Mouse (Mus musculus) liver, embryonic 13.5 days (tissue): ENCODE measurements around the gene Drp2. TPM values are rescaled to one million over a fixed set of nuclear protein-coding genes. Genes with fewer than 3 reads are reported as not detected.
A peak's percentile ranks its signal among the peaks of the same experiment; 100 is the strongest.

Source experiments
- ATAC-seq: fragments of 200-750 bp; cut with Nextera tagmentation; 2 replicates; pipeline ENCODE4 v1.8.0; 2017; ENCODE audit warnings: low read depth, mild to moderate bottlenecking, moderate number of reproducible peaks, moderate library complexity
- DNase-seq: peaks from one replicate; pipeline ENCODE4 v3.0.0; 2022
- H3K27ac ChIP-seq: fragments of 300-500 bp; sonication (generic); 2 replicates; pipeline ENCODE4 v1.5.1; 2015; ENCODE audit warnings: moderate library complexity, mild to moderate bottlenecking, inconsistent platforms
- H3K27me3 ChIP-seq: fragments of 300-500 bp; sonication (generic); 2 replicates; pipeline ENCODE4 v1.6.1; 2015; ENCODE audit warnings: mild to moderate bottlenecking, inconsistent platforms
- H3K36me3 ChIP-seq: fragments of 300-500 bp; sonication (generic); 2 replicates; pipeline ENCODE4 v1.6.1; 2015; ENCODE audit warnings: mild to moderate bottlenecking, inconsistent platforms
- H3K4me1 ChIP-seq: fragments of 300-500 bp; sonication (generic); replicated peaks from 2 replicates; pipeline ENCODE4 v1.6.1; 2015; ENCODE audit warnings: inconsistent platforms
- H3K4me2 ChIP-seq: fragments of 300-500 bp; sonication (generic); 2 replicates; pipeline ENCODE4 v1.6.1; 2015; ENCODE audit warnings: inconsistent platforms, mild to moderate bottlenecking, moderate library complexity
- H3K4me3 ChIP-seq: fragments of 300-500 bp; sonication (generic); replicated peaks from 2 replicates; pipeline ENCODE4 v1.5.1; 2015; ENCODE audit warnings: mild to moderate bottlenecking, inconsistent platforms
- H3K9ac ChIP-seq: fragments of 300-500 bp; sonication (generic); 2 replicates; pipeline ENCODE4 v1.6.1; 2015; ENCODE audit warnings: mild to moderate bottlenecking, inconsistent platforms
- H3K9me3 ChIP-seq: fragments of 300-500 bp; sonication (generic); replicated peaks from 2 replicates; pipeline ENCODE4 v1.6.1; 2016; ENCODE audit warnings: inconsistent platforms
- WGBS: fragments of 180-500 bp; shearing (Covaris S2); methylation state at CpG from one replicate; pipeline ENCODE4 v1.1.7; 2015; ENCODE audit not compliant: insufficient replicate concordance; 5-methylcytosine and 5-hydroxymethylcytosine counted together
- polyA plus RNA-seq: library from polyadenylated mRNA; unstranded; fragments of >200 nt; fragmentation: Nextera tagmentation; extraction: Ambion mirVana; gene quantifications from 2 replicates; pipeline ENCODE4 v1.2.1, GENCODE M21; 2015

Drp2 gene
- polyA plus RNA-seq, result 0.07 and 0.20 TPM in 2 replicates

DNA sequence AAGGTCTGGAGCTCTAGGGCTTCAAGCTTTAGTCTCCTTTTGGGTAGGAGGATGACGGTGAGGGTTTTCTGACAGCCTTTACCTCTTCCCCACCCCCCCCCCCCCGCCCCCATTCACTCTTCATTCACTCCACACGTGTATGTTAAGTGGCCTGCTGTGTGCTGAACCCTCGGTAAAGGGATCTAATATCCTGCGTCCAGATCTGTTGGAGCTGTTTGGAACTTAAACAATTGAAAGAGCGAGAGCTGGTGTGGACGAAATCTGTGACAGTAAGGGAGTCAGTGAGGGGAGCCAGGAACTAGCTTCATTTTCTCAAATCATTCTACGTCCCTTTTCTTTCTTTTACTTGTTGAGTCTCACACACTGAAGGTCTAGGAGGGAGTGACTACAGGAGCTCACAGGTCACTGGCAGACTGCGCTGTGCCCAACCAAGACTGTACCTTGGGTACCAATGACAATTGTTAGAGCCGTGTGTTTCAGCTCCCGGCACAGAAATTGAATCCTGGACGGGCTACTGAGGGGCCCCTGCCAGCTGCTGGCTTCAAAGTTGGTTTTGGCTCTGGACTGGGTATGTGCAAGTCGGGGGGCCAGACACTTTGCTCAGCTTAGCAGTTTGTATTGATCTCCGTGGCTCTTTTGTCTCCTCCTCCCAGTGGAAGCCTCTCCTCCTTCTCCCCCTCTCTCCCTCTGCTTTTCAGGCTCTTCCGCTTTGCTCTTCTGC is at the start of gene Drp2:
Gene Drp2, plus strand, starts transcription at position 689 of the 721 bp plus-strand sequence.
- no peak for ATAC-seq
- H3K9me3 ChIP-seq, result no peaks in the 10 kb centered on the region
- no peak for DNase-seq
- no peak within 1 kb of the TSS for H3K9ac ChIP-seq
- no peak within 1 kb of the TSS for H3K27ac ChIP-seq
- H3K4me2 ChIP-seq, result peak within 1 kb of the TSS; percentile 37
- no peaks in the 10 kb centered on the region for H3K36me3 ChIP-seq
- 40% methylated on average over 14 of the region's 15 CpGs for WGBS
- no peaks in the 10 kb centered on the region; the same call in 1 of the 2 replicates for H3K27me3 ChIP-seq
- peak within 1 kb of the TSS; percentile 12; the same call in 1 of the 2 replicates for H3K4me3 ChIP-seq
- no peaks in the 10 kb centered on the region for H3K4me1 ChIP-seq

DNA sequence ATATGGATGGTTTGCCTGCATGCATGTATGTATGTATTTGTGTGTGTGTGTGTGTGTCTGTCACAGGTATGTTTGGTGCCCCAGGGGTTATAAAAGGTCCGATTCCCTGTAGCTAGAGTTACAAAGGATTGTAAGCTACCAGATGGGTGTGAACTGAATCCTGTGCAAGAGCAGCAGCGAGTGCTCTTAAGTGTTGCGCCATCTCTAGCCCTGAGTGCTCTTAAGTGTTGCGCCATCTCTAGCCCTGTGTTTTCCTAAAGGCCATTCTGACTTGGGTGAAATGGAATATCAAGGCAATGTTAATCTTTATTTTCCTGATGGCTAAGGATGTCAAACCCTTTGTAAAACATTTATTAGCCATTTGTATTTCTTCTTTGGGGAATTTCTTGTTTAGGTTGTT is 45.0 kb upstream of the Drp2 start:
- Histone ChIP-seq H3K4me3 (no peak overlapping the region), H3K27me3 (no peaks in the 10 kb centered on the region), H3K9me3 (no peaks in the 10 kb centered on the region), H3K36me3 (peaks cover 14% of the 10 kb centered on the region), H3K9ac (no peak overlapping the region), H3K4me2 (no peak overlapping the region), H3K4me1 (no peaks in the 10 kb centered on the region), H3K27ac (no peak overlapping the region)
- no peak for DNase-seq
- no peak for ATAC-seq
- 71% methylated on average over 4 of the region's 4 CpGs for WGBS

DNA sequence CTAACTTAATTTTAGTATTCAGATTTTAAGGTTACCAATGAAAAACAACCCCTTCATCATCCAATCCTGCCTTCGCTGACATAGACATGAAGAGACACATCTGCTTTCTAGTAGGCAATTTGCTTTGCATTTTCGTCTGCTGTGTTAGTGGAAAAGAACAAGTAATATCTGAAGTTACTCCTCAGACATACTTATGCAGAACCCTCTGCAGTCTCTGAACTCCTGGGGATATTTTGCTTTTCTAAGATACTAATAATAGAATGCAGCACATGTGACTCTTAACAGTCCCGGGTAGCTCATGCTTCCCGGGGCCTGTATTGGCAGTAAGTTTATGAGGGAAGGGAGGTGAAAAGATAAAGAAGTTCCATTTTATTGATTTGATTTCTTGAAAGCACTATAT is 42.2 kb upstream of the Drp2 start:
- ATAC-seq, result no peak
- Histone ChIP-seq H3K4me2 (no peak overlapping the region), H3K4me3 (no peak overlapping the region), H3K27me3 (no peaks in the 10 kb centered on the region), H3K27ac (no peak overlapping the region), H3K9ac (no peak overlapping the region), H3K36me3 (peaks cover 14% of the 10 kb centered on the region), H3K9me3 (no peaks in the 10 kb centered on the region), H3K4me1 (no peaks in the 10 kb centered on the region)
- whole genome bisulfite sequencing, result 84% methylated on average over 4 of the region's 4 CpGs
- DNase-seq, result no peak

DNA sequence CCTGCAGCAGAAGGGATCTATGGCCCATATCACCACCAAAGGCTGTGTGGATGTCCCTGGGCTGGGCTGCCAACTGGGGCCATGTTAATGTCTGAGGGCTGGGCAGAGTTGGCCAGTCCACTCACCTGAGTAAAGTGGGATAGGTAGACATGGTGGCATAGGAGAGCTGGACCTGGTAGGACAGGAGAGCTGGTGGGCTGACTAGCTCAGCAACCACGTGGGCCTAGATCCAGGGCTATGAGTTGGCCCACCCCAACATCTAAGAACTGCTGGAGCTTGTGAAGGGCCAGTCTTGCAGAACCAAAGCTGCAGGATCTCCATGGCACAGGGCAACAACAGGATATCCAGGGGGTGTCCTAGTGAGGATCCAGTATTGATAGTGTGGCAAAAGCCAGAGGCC is 38.9 kb upstream of the Drp2 start:
- Histone ChIP-seq H3K36me3 (peaks cover 14% of the 10 kb centered on the region), H3K4me3 (no peak overlapping the region), H3K9me3 (no peaks in the 10 kb centered on the region), H3K4me1 (no peaks in the 10 kb centered on the region), H3K9ac (no peak overlapping the region), H3K27ac (no peak overlapping the region), H3K27me3 (no peaks in the 10 kb centered on the region), H3K4me2 (no peak overlapping the region)
- DNase-seq, result no peak
- ATAC-seq, result no peak
- 61% methylated on average over 1 of the region's 1 CpGs for WGBS

DNA sequence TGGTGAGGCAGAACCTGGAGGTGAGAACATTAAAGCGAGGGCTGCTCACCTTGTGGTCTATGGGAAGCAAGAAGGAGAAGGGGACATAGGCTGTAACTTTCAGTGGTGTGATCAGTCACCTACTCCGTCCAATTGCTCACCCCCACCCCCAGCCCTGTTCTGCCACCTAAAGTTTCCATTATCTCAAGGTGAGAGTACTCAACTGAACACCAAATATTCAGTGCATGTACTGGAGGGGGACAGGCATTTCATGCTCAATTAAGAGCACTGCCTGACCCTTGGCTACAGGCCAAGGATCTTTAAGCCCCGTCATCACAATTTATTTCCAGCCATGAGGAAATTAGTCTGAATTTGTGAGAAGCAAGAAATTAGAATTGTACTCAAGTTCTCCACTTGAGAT is 37.8 kb upstream of the Drp2 start:
- no peak for DNase-seq
- no peaks in the 10 kb centered on the region for H3K9me3 ChIP-seq
- H3K27me3 ChIP-seq, result no peaks in the 10 kb centered on the region
- no peak overlapping the region for H3K27ac ChIP-seq
- H3K9ac ChIP-seq, result no peak overlapping the region
- no peak overlapping the region for H3K4me2 ChIP-seq
- ATAC-seq, result no peak
- H3K36me3 ChIP-seq, result peaks cover 14% of the 10 kb centered on the region
- no peak overlapping the region for H3K4me3 ChIP-seq
- 72% methylated on average over 3 of the region's 3 CpGs for WGBS
- no peaks in the 10 kb centered on the region for H3K4me1 ChIP-seq

DNA sequence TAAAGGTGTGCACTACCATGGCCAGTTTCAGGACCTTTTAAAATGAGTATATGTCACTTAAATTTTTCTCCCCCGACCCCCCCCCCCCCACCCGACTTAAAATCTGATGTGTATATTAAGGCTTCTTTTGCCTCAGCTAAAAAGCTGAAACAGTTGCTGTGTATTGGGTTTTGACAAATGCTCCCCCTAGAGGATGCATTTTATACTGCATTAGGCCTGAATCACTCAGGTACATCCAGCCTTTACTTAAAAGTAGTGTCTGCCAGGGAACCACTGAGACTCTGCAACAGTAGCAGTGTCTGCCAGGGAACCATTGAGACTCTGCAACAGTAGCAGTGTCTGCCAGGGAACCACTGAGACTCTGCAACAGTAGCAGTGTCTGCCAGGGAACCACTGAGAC is 33.1 kb upstream of the Drp2 start:
- no peaks in the 10 kb centered on the region for H3K27me3 ChIP-seq
- WGBS, result 7% methylated on average over 2 of the region's 2 CpGs
- no peak overlapping the region for H3K4me2 ChIP-seq
- DNase-seq (no peak), ATAC-seq (no peak)
- H3K27ac ChIP-seq, result no peak overlapping the region
- no peak overlapping the region for H3K9ac ChIP-seq
- H3K4me3 ChIP-seq, result no peak overlapping the region
- H3K4me1 ChIP-seq, result no peaks in the 10 kb centered on the region
- no peaks in the 10 kb centered on the region for H3K9me3 ChIP-seq
- H3K36me3 ChIP-seq, result no peaks in the 10 kb centered on the region

DNA sequence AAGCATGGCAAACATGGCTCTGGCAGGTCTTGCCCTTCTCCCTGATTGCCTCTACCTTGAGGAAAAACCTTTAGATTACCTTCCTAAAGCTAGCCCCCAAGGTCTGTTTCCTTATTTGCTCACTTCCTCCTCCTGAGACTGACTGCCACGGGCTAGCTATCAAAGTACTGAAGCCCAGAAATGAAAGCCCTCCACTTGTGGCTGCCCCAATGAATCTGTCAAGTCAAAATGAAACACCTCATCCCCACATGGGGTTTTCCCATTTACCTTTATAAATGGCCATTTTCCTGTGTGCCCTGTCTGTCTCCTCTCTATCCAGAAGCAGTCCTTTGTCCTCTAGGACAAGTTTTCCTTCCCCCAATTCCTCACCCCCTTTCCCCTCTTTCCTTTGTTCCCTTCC is 30.2 kb upstream of the Drp2 start:
- no peak overlapping the region for H3K27ac ChIP-seq
- no peak overlapping the region for H3K9ac ChIP-seq
- H3K4me3 ChIP-seq, result no peak overlapping the region
- WGBS, result 21% methylated on average over 1 of the region's 1 CpGs
- no peaks in the 10 kb centered on the region for H3K36me3 ChIP-seq
- H3K9me3 ChIP-seq, result no peaks in the 10 kb centered on the region
- H3K27me3 ChIP-seq, result no peaks in the 10 kb centered on the region
- DNase-seq, result no peak
- no peak overlapping the region for H3K4me2 ChIP-seq
- H3K4me1 ChIP-seq, result no peaks in the 10 kb centered on the region
- no peak for ATAC-seq

DNA sequence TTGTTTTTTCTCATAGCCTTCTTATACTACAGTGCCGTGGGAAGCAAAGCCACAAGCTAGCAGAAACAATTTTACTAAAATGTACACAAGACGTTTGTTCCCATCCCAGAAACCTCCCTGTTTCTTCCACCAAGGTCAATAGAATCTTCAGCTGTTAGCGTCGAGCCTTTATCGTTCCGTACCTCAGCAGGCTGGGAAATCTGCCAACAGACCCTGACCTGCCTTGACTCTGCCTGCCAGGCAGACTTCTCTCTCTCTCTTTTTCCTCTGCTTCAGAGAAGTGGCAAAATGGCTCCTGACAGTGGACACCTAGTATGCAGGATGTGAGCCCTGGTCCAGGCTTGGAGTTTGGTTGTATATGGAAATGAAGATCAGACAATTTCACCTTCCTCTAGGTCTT is 19.5 kb upstream of the Drp2 start:
- DNase-seq (no peak), ATAC-seq (no peak)
- no peaks in the 10 kb centered on the region for H3K36me3 ChIP-seq
- H3K4me3 ChIP-seq, result no peak overlapping the region
- H3K4me1 ChIP-seq, result no peaks in the 10 kb centered on the region
- H3K4me2 ChIP-seq, result no peak overlapping the region
- no peak overlapping the region for H3K9ac ChIP-seq
- H3K9me3 ChIP-seq, result no peaks in the 10 kb centered on the region
- 63% methylated on average over 6 of the region's 6 CpGs for WGBS
- H3K27ac ChIP-seq, result no peak overlapping the region
- H3K27me3 ChIP-seq, result no peaks in the 10 kb centered on the region

DNA sequence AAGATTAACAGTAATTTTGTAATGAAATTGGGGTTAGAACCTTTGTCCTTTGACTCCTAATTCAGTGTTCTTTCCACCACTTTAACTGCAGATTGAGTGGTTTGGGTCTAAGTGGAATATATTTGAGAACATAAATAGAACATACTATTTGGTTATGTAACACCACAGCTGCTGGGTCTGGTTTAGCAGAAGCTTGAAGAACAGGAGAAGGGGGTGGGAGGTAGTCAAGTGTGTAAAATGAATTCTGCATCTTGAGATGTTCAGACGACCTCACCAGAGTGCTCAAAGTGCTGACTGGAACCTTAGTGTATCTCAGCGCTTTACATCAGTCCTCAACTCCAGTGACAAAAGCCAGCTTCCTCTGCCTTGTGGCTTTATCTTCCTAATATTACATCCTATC is 5.4 kb upstream of the Drp2 start:
- Histone ChIP-seq H3K4me2 (no peak overlapping the region), H3K9me3 (no peaks in the 10 kb centered on the region), H3K27ac (no peak overlapping the region), H3K9ac (no peak overlapping the region), H3K4me3 (no peak overlapping the region), H3K27me3 (no peaks in the 10 kb centered on the region), H3K36me3 (no peaks in the 10 kb centered on the region), H3K4me1 (no peaks in the 10 kb centered on the region)
- WGBS, result 59% methylated on average over 2 of the region's 2 CpGs
- ATAC-seq, result no peak
- DNase-seq, result no peak

DNA sequence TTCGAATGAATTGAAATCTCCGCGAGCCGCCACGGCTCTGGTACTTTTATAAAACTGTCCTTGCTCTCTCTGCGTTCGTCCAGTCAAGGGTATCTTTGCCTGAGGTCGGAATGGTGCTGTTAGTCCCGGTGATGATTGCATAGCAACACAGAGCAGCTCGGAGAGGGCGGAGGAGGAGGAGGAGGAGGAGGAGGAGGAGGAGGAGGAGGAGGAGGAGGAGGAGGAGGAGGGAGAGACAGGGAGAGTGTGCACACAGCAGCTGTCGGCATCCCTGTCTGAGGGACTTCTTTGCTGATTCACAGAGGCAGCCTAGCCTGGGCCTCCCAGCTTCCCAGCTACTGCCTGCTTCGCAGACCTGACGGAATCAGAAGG is 219 bp downstream of the Drp2 start:
- Histone ChIP-seq H3K9ac (no peak overlapping the region), H3K4me2 (peak overlapping the region; percentile 37), H3K36me3 (no peaks in the 10 kb centered on the region), H3K9me3 (no peaks in the 10 kb centered on the region), H3K4me1 (no peaks in the 10 kb centered on the region), H3K27me3 (no peaks in the 10 kb centered on the region; the same call in 1 of the 2 replicates), H3K4me3 (peak overlapping the region; percentile 12; the same call in 1 of the 2 replicates), H3K27ac (no peak overlapping the region)
- ATAC-seq (no peak), DNase-seq (no peak)
- WGBS, result 42% methylated on average over 12 of the region's 14 CpGs

DNA sequence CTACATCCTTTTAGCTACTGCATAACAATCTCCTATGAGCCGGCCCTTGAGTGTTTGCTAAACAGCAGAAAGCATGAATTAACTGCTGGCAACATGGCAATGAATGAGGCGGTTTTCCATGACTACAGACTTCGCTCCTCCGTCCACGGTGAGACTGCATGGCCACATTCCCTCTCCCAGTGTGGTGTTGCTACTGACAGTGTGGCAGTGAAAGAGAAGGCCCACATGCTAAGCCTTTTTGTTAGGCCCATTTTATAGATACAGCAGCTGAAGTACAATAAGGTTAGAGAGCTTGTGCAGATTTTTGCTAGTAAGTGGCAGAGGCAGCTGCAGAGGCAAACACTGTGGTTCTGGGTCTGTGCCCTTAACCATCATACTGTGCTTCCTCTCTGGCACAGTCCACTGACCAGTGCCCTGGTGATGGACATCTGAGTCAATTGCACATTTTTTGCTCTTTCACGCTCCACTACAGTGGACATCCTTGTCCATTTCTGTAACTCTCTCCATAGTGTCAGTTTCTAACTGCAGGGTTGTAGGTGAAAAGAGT is 5.1 kb downstream of the Drp2 start:
- no peaks in the 10 kb centered on the region; the same call in 1 of the 2 replicates for H3K27me3 ChIP-seq
- no peak overlapping the region for H3K4me2 ChIP-seq
- no peak for ATAC-seq
- H3K36me3 ChIP-seq, result no peaks in the 10 kb centered on the region
- no peaks in the 10 kb centered on the region for H3K9me3 ChIP-seq
- no peak overlapping the region for H3K4me3 ChIP-seq
- no peak overlapping the region for H3K27ac ChIP-seq
- H3K4me1 ChIP-seq, result no peaks in the 10 kb centered on the region
- 76% methylated on average over 6 of the region's 6 CpGs for WGBS
- no peak for DNase-seq
- H3K9ac ChIP-seq, result no peak overlapping the region

DNA sequence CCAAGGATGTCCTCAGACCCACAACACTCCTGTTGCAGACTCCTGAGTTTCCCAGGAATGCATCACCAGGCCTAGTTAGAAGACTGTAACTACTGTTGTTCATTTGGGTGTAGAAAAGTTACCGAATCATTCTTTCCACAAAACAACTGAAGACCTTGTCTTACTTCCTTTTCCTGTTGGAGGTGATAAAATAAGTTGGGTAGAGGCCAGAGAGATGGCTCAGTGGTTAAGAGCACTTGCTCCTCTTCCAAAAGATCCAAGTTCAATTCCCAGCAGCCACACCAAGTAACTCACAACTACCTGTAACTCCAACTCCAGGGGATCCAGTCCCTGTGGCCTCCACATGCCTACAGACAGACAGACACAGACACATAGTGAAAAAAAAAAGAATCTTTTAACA is 7.7 kb downstream of the Drp2 start:
- no peaks in the 10 kb centered on the region for H3K4me1 ChIP-seq
- DNase-seq, result no peak
- H3K9me3 ChIP-seq, result no peaks in the 10 kb centered on the region
- no peak overlapping the region for H3K27ac ChIP-seq
- no peak overlapping the region for H3K9ac ChIP-seq
- ATAC-seq, result no peak
- WGBS, result 26% methylated on average over 1 of the region's 1 CpGs
- H3K4me2 ChIP-seq, result no peak overlapping the region
- no peaks in the 10 kb centered on the region for H3K27me3 ChIP-seq
- H3K4me3 ChIP-seq, result no peak overlapping the region
- no peaks in the 10 kb centered on the region for H3K36me3 ChIP-seq
